Mouse (Mus musculus) G1E (cell line): ENCODE results near the gene Psmd5.

Experiments used
- CTCF ChIP-seq: IDR thresholded peaks from 2 replicates; pipeline ENCODE4 v1.5.1; 2012; ENCODE audit warnings: low read depth, low read length, inconsistent platforms, mixed read lengths
- GATA1 ChIP-seq: IDR thresholded peaks from 2 replicates; pipeline ENCODE4 v1.6.1; 2012; ENCODE audit warnings: borderline replicate concordance, low read length, inconsistent platforms, mixed read lengths
- TAL1 ChIP-seq: conservative IDR thresholded peaks from 2 replicates; pipeline ENCODE4 v1.6.1; 2012; ENCODE audit warnings: low read depth, low read length, inconsistent platforms, mixed read lengths

- TF ChIP-seq GATA1 = no peak
- TF ChIP-seq CTCF = no peak
- no peak for TF ChIP-seq TAL1
Observed at GRCm38 (mm10) chr2:34828026-34828425, 46.7 kb downstream of the Psmd5 start.
